ENCODE assay signal across 17 mouse cellular contexts in genomic region chr12:99819186-99819974, GRCm38 (mm10).
A peak's percentile ranks its signal among the peaks of the same experiment; 100 is the strongest.
DNase-seq lines count a peak whose midpoint lies in the region; ATAC-seq and TF ChIP-seq lines count a peak whose summit lies in the region.
"Had no signal": no experiment of that assay in that cellular context is flagged by ENCODE, and none has a peak within 500 bp of the region (broad histone marks: within the 10 kb centered on the region; RNA-seq: fewer than 3 reads in every experiment).

No protein-coding gene starts in this region.

- no peaks in the 10 kb centered on the region for H3K36me3 ChIP-seq in hindbrain, postnatal 0 days (ENCODE audit: insufficient read depth, low read length)
- H3K36me3 ChIP-seq in hindbrain, embryonic 10.5 days = no peaks in the 10 kb centered on the region
- H3K36me3 ChIP-seq: embryonic facial prominence, embryonic 15.5 days; hindbrain, embryonic 12.5 days had no signal

- intact Hi-C loops in left cerebral cortex, postnatal 10 days (cut with DNase I) = no loop called here

- H3K9ac ChIP-seq in hindbrain, postnatal 0 days (replicated peaks; ENCODE audit: low read length) = no peak overlapping the region
- H3K9ac ChIP-seq: embryonic facial prominence, embryonic 15.5 days; forebrain, embryonic 13.5 days; heart, embryonic 12.5 days; hindbrain, embryonic 12.5 days had no signal

- TF ChIP-seq CTCF in hindbrain, postnatal 0 days (IDR thresholded peaks at IDR 0.05; ENCODE audit: low read depth) = peak; percentile 63

- no peak overlapping the region for H3K4me3 ChIP-seq in hindbrain, postnatal 0 days (ENCODE audit: low read length)
- H3K4me3 ChIP-seq in hindbrain, embryonic 10.5 days = no peak overlapping the region
- H3K4me3 ChIP-seq: embryonic facial prominence, embryonic 15.5 days; forebrain, embryonic 13.5 days; heart, embryonic 12.5 days; hindbrain, embryonic 12.5 days had no signal

- H3K27me3 ChIP-seq in hindbrain, postnatal 0 days (ENCODE audit: insufficient read depth, low read length) = no peaks in the 10 kb centered on the region
- no peaks in the 10 kb centered on the region for H3K27me3 ChIP-seq in hindbrain, embryonic 10.5 days (ENCODE audit: insufficient read depth, poor library complexity, severe bottlenecking)
- H3K27me3 ChIP-seq: embryonic facial prominence, embryonic 15.5 days; forebrain, embryonic 13.5 days; heart, embryonic 12.5 days; hindbrain, embryonic 12.5 days had no signal

- 68% methylated on average over 4 of the region's 4 CpGs for WGBS in hindbrain, postnatal 0 days
- WGBS in hindbrain, embryonic 10.5 days = 76% methylated on average over 4 of the region's 4 CpGs

- ATAC-seq in hindbrain, postnatal 0 days = no peak
- ATAC-seq in inflammation-experienced regulatory T-cells, adult 6 months = peak; percentile 41
- ATAC-seq: forebrain, embryonic 13.5 days had no signal

- H3K27ac ChIP-seq in hindbrain, postnatal 0 days = no peak overlapping the region
- H3K27ac ChIP-seq in hindbrain, embryonic 10.5 days = no peak overlapping the region
- H3K27ac ChIP-seq: embryonic facial prominence, embryonic 15.5 days; forebrain, embryonic 13.5 days; hindbrain, embryonic 12.5 days; macrophage had no signal

- H3K4me1 ChIP-seq in hindbrain, postnatal 0 days (ENCODE audit: insufficient read depth, low read length) = no peaks in the 10 kb centered on the region
- H3K4me1 ChIP-seq in hindbrain, embryonic 10.5 days (replicated peaks) = no peaks in the 10 kb centered on the region
- H3K4me1 ChIP-seq: hindbrain, embryonic 12.5 days had no signal

- H3K9me3 ChIP-seq in hindbrain, postnatal 0 days (ENCODE audit: low read length) = no peaks in the 10 kb centered on the region
- no peaks in the 10 kb centered on the region for H3K9me3 ChIP-seq in hindbrain, embryonic 10.5 days
- H3K9me3 ChIP-seq: embryonic facial prominence, embryonic 15.5 days; forebrain, embryonic 13.5 days; heart, embryonic 12.5 days; hindbrain, embryonic 12.5 days had no signal

- no peak overlapping the region for H3K4me2 ChIP-seq in hindbrain, postnatal 0 days (ENCODE audit: low read depth, low read length)
- H3K4me2 ChIP-seq: embryonic facial prominence, embryonic 15.5 days; forebrain, embryonic 13.5 days; heart, embryonic 12.5 days; hindbrain, embryonic 12.5 days had no signal

- DNase-seq in hindbrain, postnatal 0 days (ENCODE audit: low spot score) = peak; percentile 51
- no peak for DNase-seq in hindbrain, embryonic 10.5 days (ENCODE audit: low spot score)
- peak; percentile 15 for DNase-seq in 416B (ENCODE audit: low read depth)
- DNase-seq in ES-CJ7 (ENCODE audit: low read depth, low spot score) = peak; percentile 11
- DNase-seq in adrenal gland, postnatal 10 days = no peak
- DNase-seq in left cerebral cortex, postnatal 10 days (ENCODE audit: extremely low spot score in 1 of 2, low spot score in 2 of 2) = no peak
- no peak for DNase-seq in ovary, postnatal 10 days (ENCODE audit: low spot score)
- DNase-seq: adrenal gland, postnatal 25 days; cerebellum, postnatal 25 days; gastrocnemius, postnatal 10 days; kidney, adult 8-10 months had no signal

Comparison
In these comparisons a context has a peak if more than half of its experiments do, and no peak if none do; other contexts are left out.
1. DNase-seq: peak in hindbrain, postnatal 0 days (single experiment), 416B (single experiment) and ES-CJ7 (single experiment); none in hindbrain, embryonic 10.5 days (single experiment), adrenal gland, postnatal 10 days (single experiment), left cerebral cortex, postnatal 10 days (0 of 2) and ovary, postnatal 10 days (single experiment).